Mouse (Mus musculus): ENCODE data around the gene Ndufs2.
A peak's percentile ranks its signal among the peaks of the same experiment; 100 is the strongest.

Gene Ndufs2

DNA sequence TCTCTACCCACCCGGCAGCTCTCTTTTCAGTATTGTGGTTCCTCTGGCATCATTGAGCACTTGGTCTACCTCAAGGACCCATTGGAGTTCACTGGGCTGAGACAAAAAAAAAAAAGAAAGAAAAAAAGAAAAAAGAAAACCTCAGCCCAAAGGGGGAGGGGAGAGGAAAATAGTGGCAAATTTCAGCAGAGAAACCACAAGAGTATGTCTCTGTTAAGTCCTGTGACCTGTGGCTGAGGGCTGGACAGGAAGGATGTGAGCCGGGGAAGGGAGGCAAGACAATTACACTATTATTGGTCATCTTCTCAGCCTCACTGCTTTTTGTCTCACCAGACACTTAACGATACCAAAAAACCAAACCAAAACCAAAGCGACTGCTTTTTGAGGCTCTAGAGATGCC, 19.3 kb downstream of the Ndufs2 start:
- no peak for DNase-seq (ENCODE audit: low read depth, low spot score)

DNA sequence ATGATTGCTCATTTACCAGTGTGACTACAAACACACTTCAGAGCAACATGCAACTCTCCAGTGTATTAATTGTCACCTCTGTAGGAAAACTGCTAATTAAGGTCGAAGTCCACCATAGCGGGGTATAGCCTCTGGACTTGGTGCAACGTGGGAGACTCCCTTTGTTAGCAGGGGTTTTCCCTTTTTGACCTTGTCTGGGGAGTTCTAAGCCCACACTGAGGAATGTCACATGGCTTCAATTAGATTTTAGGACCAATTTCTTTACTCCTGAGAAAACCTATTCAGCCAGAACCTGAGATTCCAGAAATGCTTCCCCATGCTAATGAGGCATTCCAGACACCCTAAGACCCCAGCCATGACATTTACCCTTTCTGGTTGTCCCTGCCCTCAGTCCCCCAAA, 21.0 kb downstream of the Ndufs2 start:
- DNase-seq (ENCODE audit: low read depth, low spot score), result no peak

DNA sequence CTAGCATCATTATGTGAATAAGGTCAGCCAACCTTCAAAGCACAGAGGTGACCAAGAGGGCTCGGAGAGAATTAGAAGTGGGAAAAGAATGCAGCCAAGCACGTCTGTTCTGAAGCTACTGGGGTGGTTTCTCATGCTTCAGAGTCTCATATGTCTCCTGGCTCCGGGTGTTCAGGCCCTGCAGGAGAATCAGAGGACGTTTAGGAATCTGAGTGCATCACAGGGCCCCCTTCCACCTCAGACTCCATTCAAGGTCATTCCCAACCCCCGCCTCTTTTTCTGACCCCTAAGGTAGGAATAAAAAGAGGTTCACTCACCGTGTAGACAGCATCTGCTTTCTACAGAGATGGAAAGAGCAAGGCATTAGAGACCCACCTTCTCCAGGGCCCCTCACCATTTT, 21.4 kb downstream of the Ndufs2 start:
- DNase-seq (ENCODE audit: low read depth, low spot score), result no peak

DNA sequence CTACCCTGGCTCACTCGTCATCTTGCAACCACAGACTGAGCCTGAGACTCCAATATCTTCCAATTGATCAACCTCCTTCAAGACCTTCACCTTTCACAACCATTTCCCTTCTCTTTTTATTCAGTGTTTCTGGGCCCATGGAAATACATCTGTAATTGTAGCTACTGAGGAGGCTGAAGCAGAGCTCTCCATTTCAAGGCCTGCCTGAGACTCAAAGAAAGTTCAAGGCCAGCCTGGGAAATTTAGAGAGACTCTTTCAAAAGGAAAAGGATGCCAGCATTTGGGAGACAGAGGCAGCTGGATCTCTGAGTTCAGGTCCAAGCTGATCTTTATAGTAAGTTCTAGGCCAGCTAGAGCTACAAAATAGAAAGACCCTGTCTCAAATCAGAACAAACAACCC, 23.3 kb downstream of the Ndufs2 start:
- DNase-seq (ENCODE audit: low read depth, low spot score), result no peak

DNA sequence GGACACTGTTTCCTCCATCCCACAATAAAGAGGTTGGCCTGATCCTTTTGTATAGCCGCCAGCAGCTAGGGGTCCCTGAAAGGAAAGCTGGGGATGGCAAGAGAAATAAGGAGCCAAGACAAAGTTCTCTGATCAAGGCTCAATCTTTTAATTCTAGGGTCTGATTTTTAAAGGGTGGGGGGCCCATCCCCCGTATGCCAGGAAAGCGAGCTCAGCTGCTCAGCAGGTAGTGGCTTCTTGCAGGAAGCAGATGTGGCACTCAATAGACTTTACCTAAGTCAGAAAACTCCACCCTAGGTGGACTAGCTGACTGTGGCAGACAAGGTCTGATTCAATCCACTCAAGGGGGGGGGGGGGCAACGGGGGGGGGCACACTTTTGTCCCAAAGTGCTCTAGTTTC, 24.4 kb downstream of the Ndufs2 start:
- DNase-seq (ENCODE audit: low read depth, low spot score), result no peak

DNA sequence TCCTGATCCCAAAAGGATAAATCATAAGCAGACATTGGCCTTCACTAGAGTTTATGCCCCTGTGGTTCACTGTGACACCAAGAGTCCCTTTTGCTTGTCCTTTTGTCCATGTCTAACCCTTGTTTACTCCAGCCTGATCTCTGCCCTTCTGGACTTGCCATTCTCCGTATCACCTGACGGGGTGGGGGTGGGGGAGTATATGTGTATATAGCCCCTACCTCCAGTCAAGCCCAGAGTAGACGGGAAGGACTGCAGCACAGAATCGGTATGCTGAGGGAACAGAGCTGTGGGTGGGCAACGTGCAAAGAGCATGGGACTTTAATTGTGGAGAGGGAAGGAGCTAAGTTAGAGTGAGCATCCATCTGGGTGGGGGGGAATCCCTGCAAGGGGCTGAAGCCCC, 26.3 kb downstream of the Ndufs2 start, which contains the start of gene Apoa2:
Gene Apoa2, plus strand, starts transcription at position 198 of the 400 bp plus-strand sequence.
- DNase-seq (ENCODE audit: low read depth, low spot score), result no peak

DNA sequence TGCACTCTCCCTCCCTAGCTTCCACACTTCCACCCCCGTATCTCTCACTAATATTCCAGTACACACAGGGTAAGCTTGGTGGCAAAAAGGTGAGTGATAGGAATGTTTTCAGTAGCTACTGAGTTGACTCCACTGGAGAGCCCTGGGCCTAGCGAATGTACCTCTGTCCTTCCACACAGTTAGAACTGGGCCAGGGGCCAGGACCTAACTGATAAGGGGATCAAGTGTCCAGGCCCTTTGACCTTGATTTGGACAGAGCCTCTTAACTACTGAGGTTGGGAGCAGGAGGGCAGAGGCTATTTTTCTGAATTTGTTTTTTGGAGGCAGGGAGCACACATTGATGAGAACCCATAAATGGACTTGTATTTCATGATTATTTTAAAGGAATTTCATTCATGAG, 27.4 kb downstream of the Ndufs2 start:
- DNase-seq (ENCODE audit: low read depth, low spot score), result no peak

DNA sequence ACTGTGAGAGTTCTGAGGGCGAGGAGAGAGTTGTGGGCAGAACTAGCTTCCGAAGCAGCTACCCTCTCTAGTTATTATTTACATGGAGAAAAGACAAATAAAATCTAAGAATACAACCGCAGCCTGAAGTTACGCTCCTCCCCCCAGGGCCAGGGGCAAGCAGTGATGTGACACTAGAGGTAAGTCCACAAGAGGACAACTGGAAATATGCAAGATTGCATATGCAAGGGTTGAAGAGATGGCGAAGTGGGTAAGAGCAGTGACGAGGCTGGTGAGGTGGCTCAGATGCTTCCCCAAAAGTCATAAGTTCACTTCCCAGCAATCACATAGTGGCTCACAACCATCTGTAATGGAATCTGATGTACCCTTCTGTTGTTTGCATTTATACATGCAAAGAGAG, 28.0 kb downstream of the Ndufs2 start:
- DNase-seq (ENCODE audit: low read depth, low spot score), result no peak

DNA sequence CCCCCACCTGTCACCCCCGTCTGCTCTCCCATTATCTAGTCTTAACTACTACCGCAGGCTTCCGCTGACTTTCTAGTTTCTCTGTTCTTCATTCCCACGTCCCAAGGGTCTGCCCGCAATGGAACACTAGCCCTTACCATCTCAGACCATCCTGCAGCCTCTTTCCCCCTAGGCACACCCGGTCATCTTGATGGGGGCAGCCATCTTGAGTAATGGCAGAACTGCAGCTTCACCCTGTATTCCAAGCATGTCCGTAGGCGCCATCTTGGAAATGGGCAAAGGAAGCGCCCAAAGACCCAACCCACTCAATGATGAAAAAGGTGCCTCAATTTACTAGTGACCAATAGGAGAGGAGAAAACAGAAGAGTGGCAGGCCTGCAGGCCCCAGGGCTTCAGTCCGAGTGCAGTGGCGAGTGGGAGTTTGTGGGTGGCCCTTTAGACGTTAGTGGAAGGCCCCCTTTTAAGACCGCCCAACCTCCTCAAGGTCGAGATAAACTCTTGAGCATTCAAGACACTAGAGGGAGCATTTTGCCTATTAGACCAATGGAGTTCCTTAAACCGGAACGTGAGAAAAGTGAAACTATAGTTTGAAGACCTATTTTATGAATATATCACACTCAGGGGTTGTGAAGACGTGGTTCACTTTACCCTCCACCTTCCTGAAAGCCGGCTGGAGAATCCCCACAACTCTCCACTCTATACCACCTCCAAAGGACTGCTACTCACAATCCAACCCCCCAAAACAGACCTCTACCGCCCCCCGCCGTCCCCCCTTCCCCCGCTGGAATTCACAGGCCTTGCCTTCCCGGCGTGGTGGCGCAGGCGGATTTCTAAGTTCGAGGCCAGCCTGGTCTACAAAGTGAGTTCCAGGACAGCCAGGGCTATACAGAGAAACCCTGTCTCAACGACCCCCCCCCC, 28.7 kb downstream of the Ndufs2 start, which contains the start of gene Tomm40l:
Gene Tomm40l, minus strand, starts transcription at position 277 of the 918 bp plus-strand sequence.
- DNase-seq (ENCODE audit: low read depth, low spot score), result peak; percentile 98

DNA sequence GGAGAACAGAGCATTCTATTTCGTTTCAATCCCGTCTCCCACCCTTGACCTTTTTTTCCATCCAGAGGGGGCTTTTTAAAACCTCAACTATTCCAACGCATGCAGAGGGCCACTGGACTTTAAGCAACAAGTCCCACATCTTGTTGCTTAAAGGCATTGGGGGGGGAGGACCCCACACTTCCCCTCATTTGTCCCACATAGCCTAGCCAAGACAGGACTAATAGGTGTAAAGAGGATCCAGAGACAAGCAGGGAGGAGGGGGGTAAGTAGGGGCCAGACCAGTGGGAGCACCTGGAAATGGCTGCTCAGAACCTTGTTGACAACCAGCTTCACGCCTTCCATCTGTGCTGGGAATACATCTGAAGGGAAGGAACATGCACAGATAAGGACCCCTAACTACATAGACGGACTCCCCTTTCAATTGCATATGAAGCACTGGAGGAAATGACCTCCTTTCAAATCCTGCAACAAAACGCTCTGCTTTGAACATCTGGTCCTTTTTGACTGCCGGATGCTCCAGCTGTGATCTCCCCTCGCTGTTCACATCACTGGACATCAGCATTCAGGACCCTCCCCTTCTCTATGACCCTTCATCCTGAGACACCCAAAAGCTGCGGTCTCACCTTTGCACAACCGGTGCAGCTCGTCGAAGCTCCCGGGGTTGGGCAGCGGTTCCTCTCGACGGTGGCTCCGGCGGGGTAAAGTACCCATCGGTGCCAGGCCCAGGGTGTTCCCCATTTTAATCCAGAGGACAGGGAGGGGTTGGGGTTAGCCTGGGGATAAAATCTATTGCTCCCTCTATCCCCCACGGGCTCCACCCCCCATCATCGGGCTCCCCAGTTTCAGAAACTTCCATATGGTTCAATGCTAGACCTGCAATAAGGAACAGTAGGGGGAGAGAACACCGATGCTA, 29.7 kb downstream of the Ndufs2 start:
- DNase-seq (ENCODE audit: low read depth, low spot score), result no peak

DNA sequence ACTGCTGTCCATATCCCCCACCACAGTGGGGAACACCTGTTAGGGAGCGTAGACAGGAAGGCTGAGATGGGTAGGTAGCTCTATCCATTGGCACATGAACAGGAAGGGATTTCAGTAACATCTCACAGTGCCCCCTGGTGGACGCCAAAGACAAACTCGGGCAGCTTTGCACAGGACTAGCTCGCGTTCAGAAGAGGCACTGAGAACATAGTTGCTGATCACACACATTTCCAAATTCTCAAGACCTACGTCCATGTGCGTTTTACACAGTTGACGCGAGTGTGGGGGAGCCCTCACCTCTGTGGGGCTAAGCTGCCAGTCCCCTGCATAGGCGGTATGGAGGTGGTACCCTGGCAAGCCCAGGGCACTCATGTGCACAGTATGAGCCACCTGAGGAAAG, 30.3 kb downstream of the Ndufs2 start:
- peak; percentile 45 for DNase-seq (ENCODE audit: low read depth, low spot score)

DNA sequence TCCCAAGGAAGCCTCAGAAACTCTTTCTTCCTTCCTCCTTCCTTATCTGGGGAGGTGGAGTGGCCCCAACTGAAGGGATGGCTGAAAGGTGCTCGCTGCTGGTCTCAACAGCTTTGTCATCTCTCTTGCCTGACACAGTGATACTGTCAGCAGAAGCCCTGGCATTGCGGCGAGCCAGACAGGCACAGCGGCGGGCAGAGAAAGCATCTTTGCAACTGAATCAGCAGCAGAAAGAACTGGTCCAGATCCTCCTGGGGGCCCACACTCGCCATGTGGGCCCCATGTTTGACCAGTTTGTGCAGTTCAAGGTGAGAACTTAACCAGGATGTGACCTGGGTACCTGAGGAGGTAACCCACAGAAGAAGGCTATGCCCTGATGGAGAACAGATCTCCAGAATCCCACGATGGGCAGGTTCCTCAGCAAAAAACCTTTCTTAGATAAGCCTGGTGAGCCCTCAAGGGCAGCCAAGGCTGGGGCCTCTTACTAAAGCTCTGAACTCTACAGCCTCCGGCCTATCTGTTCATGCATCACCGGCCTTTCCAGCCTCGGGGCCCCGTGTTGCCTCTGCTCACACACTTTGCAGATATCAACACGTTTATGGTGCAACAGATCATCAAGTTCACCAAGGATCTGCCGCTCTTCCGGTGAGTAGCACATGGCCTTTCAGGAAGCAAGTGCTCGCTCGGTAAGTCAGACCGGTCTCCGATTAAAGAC, 34.8 kb downstream of the Ndufs2 start:
- no peak for DNase-seq (ENCODE audit: low read depth, low spot score)

DNA sequence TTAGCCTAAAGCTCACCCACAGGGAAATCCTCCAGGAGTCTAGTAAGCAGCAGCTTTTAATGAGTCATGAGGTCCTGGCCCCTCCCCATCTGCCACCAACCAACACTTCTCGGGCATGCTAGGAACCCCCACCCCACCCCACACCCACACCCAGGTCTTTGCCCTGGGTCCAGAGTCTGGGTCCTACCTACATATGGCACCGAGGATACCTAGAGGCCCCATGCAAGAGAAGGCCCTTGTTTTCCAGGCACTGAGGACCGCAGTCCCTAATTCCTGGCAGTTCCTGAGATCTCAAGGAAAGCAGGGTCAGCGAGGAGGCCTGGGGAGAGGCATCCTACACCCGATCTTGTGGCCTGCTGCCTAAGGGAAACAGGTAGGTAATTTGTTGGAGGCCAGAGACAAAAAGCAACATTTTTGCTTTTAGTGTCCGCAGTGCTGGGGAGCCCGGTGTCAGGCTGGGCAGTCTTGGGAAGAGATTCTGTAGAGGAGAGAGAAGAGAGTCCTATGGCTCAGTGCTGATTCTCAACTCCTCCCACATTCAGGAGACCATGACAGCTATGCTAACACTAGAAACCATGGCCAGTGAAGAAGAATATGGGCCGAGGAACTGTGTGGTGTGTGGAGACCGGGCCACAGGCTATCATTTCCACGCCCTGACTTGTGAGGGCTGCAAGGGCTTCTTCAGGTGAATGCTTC, 37.2 kb downstream of the Ndufs2 start, which contains the start of gene Nr1i3:
Gene Nr1i3, plus strand, starts transcription at position 170 of the 696 bp plus-strand sequence.
- DNase-seq (ENCODE audit: low read depth, low spot score), result no peak

DNA sequence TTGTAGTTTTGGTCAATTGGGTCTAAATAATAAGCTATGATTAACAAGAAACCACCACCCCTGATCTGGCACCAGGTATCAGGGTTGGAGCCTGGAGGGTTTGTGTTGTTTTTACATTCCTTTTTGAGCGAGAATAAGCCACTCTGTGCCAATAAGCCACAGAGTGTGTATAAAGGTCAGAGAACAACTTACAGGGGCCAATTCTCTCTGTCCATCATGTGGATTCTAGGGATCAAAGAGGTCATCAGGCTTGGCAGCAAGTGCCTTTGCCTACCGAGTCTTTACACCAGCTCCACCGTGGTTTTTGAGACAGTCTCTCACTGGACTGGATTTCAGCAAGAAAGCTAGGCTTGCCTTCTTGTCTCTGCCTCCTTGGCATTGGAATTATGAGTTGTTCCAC, 38.3 kb downstream of the Ndufs2 start:
- DNase-seq (ENCODE audit: low read depth, low spot score), result no peak

DNA sequence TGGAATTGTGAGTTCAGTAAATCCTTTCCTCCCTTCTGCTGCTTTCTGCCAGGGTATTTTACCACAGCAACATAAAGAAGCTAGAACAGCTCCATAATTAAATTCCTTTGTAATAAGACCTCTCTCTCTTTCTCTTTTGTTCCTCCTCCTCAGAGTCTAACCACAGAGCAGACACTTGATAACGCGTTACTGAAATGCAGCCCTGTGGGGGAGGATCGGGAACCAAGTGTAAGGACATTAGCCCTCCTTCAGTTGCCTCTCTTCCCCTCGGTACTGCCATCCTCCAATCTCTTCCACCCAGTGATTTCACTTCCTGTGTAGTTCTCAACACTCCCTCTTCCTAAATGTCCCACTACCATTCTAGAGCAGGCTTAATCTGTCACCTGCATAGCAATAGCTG, 41.8 kb downstream of the Ndufs2 start:
- no peak for DNase-seq (ENCODE audit: low read depth, low spot score)

DNA sequence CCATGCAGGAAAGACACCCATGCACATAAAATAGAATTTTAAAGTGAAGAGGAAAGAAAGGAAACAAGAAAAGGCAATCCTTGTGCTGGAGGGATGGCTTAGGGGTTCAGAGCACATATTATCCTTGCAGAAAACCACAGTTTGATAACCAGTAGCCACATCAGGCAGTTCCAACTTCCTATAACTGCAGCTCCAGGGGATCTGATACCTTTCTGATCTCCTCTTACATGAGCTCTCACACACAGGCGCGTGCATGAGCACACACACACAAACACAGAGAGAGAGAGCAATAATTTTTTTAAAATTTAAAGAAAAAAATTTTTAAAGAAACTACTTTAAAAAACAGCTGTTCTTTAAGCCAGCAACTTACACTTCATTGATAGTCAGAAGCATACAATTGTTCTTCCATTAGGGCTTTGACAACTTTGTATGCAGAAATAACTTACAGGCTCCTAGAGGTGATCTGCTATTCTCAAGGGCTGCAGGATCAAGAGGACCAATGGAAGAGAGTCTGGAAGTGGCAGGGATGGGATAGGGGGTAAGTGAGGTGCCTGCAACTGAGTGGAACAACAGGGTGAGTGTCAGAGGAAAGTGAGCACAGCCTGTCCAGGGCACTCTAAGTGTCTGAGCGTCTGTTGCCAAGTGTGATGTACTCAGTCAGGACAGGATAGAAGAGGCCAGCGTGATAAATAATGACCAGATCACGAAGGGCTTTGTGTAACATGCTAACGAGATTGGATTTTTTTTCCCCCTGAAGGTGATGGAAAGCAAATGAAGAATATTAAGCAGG, 45.3 kb downstream of the Ndufs2 start:
- DNase-seq (ENCODE audit: low read depth, low spot score), result no peak

DNA sequence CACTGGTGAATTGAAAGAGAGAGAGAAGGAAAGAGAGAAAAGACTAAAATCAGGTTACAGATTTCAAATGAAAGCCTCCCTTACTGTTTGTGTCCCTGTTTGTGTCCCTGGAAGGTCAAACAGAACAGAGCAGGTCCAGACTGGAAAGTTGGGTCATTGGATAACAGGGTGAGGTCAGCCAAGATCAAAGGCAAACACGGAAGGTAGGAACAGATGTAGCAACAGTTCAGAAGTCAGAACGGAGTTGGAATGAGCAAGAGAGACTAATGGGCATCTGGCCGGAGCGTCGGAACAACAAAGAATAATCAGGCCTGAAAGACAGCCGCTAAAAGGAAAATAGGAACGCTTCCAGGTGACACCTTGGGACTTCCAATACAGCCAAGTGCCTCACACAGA, 46.9 kb downstream of the Ndufs2 start:
- no peak for DNase-seq (ENCODE audit: low read depth, low spot score)

DNA sequence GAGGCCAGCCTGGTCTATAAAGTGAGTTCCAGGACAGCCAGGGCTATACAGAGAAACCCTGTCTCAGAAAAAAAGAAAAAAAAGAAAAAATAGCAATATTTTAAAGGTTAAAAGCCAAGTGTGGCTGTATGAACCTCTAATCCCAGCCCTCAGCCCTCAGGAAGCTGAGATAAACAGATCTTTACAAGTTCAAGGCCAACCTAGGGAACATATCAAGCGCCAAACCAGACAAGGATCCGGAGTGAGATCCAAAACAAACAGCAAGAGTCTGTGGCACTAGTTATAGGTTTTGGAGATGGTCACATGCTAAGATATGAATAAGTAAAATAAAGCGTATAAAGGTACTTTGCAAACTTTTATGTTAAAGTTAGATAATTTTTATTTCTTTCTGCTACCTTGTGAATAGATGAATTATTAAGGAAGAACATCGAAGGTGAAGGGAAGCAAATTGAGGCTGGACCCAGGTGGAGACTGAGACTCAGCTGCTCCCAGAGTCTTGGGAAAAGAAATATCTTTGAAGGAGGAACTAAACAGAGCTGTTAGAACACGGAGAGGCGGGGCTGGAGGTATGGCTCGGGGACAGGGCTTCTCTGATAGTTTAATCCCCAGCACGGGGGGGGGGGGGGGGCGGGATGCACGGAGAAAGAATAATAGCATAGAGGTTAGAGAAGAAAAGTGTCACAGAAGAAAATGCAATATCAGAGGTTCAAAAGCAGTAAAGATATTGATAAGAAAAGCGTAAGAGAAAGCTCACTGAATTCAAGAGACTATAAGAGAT, 47.5 kb downstream of the Ndufs2 start:
- no peak for DNase-seq (ENCODE audit: low read depth, low spot score)

DNA sequence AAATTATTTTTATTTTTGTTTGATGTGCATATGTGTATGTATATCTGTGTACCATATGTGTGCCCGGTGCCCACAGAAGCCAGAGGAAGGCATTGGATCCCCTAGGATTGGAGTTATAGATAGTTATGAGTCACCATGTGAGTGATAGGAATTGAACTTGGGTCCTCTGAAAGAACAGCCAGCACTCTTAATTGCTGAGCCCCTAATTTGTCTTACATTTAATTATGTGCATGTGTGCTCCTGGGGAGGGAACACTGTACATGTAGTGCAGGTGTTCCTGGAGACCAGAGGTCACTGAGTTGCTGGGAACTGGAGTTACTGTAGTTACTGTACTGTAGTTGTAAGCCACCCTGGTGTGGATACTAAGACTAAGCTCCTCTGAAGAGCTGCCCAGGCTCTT, 50.4 kb downstream of the Ndufs2 start:
- DNase-seq (ENCODE audit: low read depth, low spot score), result no peak
